Mouse (Mus musculus) olfactory bulb, adult 2 months (tissue): ENCODE data around the gene Tubg1.

ENCODE experiments used
- CTCF ChIP-seq: fragments of 200-500 bp; IDR thresholded peaks from 2 replicates; pipeline ENCODE4 v1.5.1; 2012; ENCODE audit warnings: low read depth, mild to moderate bottlenecking, low read length, moderate library complexity; ENCODE audit not compliant: insufficient read depth
- POLR2A ChIP-seq: fragments of 200-500 bp; IDR thresholded peaks from 2 replicates; pipeline ENCODE4 v1.6.1; 2012; ENCODE audit warnings: mild to moderate bottlenecking, low read depth, low read length, moderate library complexity; ENCODE audit not compliant: insufficient read depth

GRCm38 (mm10) chr11:101142215-101142967 is 22.7 kb downstream of the Tubg1 start:
- no peak for TF ChIP-seq POLR2A
- no peak for TF ChIP-seq CTCF
